Mouse (Mus musculus) midbrain, embryonic 10.5 days (tissue): ENCODE measurements around the gene Krt42. TPM values are rescaled to one million over a fixed set of nuclear protein-coding genes. Genes with fewer than 3 reads are reported as not detected.

ENCODE experiments used
- DNase-seq: peaks from one replicate; pipeline ENCODE4 v3.0.0-alpha.2; 2017; ENCODE audit warnings: low spot score
- H3K27ac ChIP-seq: fragments of 300-500 bp; sonication (generic); replicated peaks from 2 replicates; pipeline ENCODE4 v1.5.1; 2016; ENCODE audit warnings: mild to moderate bottlenecking
- H3K27me3 ChIP-seq: fragments of 300-500 bp; sonication (generic); 2 replicates; pipeline ENCODE4 v1.6.1; 2016; ENCODE audit warnings: low read depth, mild to moderate bottlenecking; ENCODE audit not compliant: poor library complexity, severe bottlenecking
- H3K36me3 ChIP-seq: fragments of 300-500 bp; sonication (generic); 2 replicates; pipeline ENCODE4 v1.6.1; 2016; ENCODE audit warnings: mild to moderate bottlenecking, moderate library complexity
- H3K4me1 ChIP-seq: fragments of 300-500 bp; sonication (generic); 2 replicates; pipeline ENCODE4 v1.6.1; 2016
- H3K4me3 ChIP-seq: fragments of 300-500 bp; sonication (generic); 2 replicates; pipeline ENCODE4 v1.5.1; 2016; ENCODE audit warnings: mild to moderate bottlenecking, moderate library complexity
- H3K9me3 ChIP-seq: fragments of 300-500 bp; sonication (generic); replicated peaks from 2 replicates; pipeline ENCODE4 v1.6.1; 2016; ENCODE audit warnings: mild to moderate bottlenecking
- WGBS: fragments of 180-500 bp; shearing (Covaris S2); methylation state at CpG from one replicate; pipeline ENCODE4 v1.1.7; 2016; 5-methylcytosine and 5-hydroxymethylcytosine counted together
- polyA plus RNA-seq: library from polyadenylated mRNA; unstranded; fragments of >200 nt; fragmentation: Nextera tagmentation; extraction: Ambion mirVana; gene quantifications from 2 replicates; pipeline ENCODE4 v1.2.1, GENCODE M21; 2016

Krt42 gene
- polyA plus RNA-seq, 1 experiment from 2014 or later, result not detected

DNA sequence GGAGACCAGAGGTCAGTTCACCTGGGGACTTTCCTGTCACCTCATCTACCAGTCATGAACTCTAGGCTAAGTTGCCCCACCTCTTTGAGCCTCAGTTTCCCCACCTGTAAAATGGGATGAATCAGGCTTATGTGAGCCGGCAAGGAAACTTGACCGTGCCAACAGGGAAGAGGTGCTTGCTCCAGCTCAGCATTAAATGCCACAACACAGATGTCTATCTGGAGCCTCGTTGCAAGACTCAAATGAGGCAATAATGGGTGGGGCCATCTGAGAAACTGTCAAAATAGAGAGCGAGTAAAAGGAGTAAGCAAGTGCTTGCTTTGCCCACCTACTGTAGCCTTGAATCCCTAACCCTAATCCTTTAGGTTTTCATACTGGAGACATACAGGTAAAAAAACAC is 50.4 kb downstream of the Krt42 start:
- H3K36me3 ChIP-seq, result no peaks in the 10 kb centered on the region
- H3K4me3 ChIP-seq, result no peak overlapping the region
- no peaks in the 10 kb centered on the region for H3K9me3 ChIP-seq
- H3K27ac ChIP-seq, result no peak overlapping the region
- DNase-seq, result no peak
- WGBS, result 86% methylated on average over 4 of the region's 4 CpGs
- H3K27me3 ChIP-seq, result no peaks in the 10 kb centered on the region
- H3K4me1 ChIP-seq, result no peaks in the 10 kb centered on the region

Other genes with a start within 250 kb of the Krt42 start
- not detected in 2 replicates for gene Krt33b, start 240.0 kb downstream of the Krt42 start, polyA plus RNA-seq
- gene Krt34, start 228.3 kb downstream of the Krt42 start, polyA plus RNA-seq, result not detected in 2 replicates
- not detected in 2 replicates for gene Krt31, start 219.3 kb downstream of the Krt42 start, polyA plus RNA-seq
- gene Krt32, start 181.6 kb downstream of the Krt42 start, polyA plus RNA-seq, result not detected in 2 replicates
- not detected in 2 replicates for gene Krt35, start 173.6 kb downstream of the Krt42 start, polyA plus RNA-seq
- gene Krt36, start 164.2 kb downstream of the Krt42 start, polyA plus RNA-seq, result not detected in 2 replicates
- gene Krt13, start 148.3 kb downstream of the Krt42 start, polyA plus RNA-seq, result not detected in 2 replicates
- gene Krt15, start 133.9 kb downstream of the Krt42 start, polyA plus RNA-seq, result 0.74 and 1.8 TPM in 2 replicates
- 5.9 and 6.3 TPM in 2 replicates for gene Krt19, start 121.2 kb downstream of the Krt42 start, polyA plus RNA-seq
- gene Krt9, start 76.6 kb downstream of the Krt42 start, polyA plus RNA-seq, result not detected in 2 replicates
- gene Krt14, start 62.3 kb downstream of the Krt42 start, polyA plus RNA-seq, result 1.0 and 1.2 TPM in 2 replicates
- gene Krt16, start 21.0 kb downstream of the Krt42 start, polyA plus RNA-seq, result not detected in 2 replicates
- 0.12 and 0.16 TPM in 2 replicates for gene Krt17, start 8.8 kb downstream of the Krt42 start, polyA plus RNA-seq
- gene Eif1, start 50.0 kb upstream of the Krt42 start, polyA plus RNA-seq, result 1,709 and 1,814 TPM in 2 replicates
- gene Gast, start 64.5 kb upstream of the Krt42 start, polyA plus RNA-seq, result 0.56 TPM in 1 of 2 replicates, not detected in the other
- 36.6 and 40.2 TPM in 2 replicates for gene Hap1, start 86.3 kb upstream of the Krt42 start, polyA plus RNA-seq
- 32.4 and 41.8 TPM in 2 replicates for gene Jup, start 127.9 kb upstream of the Krt42 start, polyA plus RNA-seq
- gene P3h4, start 145.0 kb upstream of the Krt42 start, polyA plus RNA-seq, result 23.4 and 26.8 TPM in 2 replicates
- gene Fkbp10, start 145.8 kb upstream of the Krt42 start, polyA plus RNA-seq, result 44.6 and 49.7 TPM in 2 replicates
- 115 and 120 TPM in 2 replicates for gene Nt5c3b, start 171.9 kb upstream of the Krt42 start, polyA plus RNA-seq
- 0.62 and 0.73 TPM in 2 replicates for gene Klhl10, start 172.0 kb upstream of the Krt42 start, polyA plus RNA-seq
- 6.9 and 8.2 TPM in 2 replicates for gene Klhl11, start 202.9 kb upstream of the Krt42 start, polyA plus RNA-seq